Mouse (Mus musculus) cortical plate, adult 2 months (tissue): ENCODE results near the gene Tmed6.

Experiments
- CTCF ChIP-seq: fragments of 200-500 bp; IDR thresholded peaks from 2 replicates; pipeline ENCODE4 v1.5.1; 2011; ENCODE audit warnings: mild to moderate bottlenecking, control low read depth, low read length; ENCODE audit not compliant: insufficient read depth; ENCODE audit errors: extremely low read depth
- POLR2A ChIP-seq: fragments of 200-500 bp; IDR thresholded peaks from 2 replicates; pipeline ENCODE4 v1.6.1; 2011; ENCODE audit warnings: mild to moderate bottlenecking, low read length, control low read depth; ENCODE audit not compliant: insufficient read depth; ENCODE audit errors: extremely low read depth

- TF ChIP-seq CTCF, result no peak
- no peak for TF ChIP-seq POLR2A
Observed at GRCm38 (mm10) chr8:107076239-107076888, 10.9 kb upstream of the Tmed6 start.
